Mouse (Mus musculus): ENCODE data around the gene Iqcf5.
"Not testable (repeated sequence)": the region's sequence is repeated elsewhere in the genome, so short reads cannot be mapped to it uniquely, and the experiment has no call there.

Gene Iqcf5

DNA sequence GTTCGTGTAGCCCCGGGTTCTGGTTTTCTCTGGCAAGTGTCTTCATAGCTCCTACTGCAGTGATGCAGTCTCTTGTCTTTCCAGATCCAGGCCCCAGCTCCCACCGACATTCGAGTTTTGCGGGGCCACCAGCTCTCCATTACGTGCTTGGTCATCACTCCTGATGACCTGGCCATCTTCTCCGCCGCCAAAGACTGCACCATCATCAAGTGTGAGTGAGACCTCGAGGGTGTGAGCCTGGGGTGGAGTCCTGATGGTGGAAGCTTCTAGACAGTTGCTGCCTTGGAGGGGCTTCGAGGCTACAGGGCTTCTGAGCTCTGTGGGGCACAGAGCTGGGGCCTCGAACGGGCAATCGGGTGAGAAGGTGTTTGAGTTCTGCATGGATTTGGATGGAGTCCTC, 32.7 kb upstream of the Iqcf5 start:
- DNase-seq (ENCODE audit: low spot score in 2 of 2), result no peak

DNA sequence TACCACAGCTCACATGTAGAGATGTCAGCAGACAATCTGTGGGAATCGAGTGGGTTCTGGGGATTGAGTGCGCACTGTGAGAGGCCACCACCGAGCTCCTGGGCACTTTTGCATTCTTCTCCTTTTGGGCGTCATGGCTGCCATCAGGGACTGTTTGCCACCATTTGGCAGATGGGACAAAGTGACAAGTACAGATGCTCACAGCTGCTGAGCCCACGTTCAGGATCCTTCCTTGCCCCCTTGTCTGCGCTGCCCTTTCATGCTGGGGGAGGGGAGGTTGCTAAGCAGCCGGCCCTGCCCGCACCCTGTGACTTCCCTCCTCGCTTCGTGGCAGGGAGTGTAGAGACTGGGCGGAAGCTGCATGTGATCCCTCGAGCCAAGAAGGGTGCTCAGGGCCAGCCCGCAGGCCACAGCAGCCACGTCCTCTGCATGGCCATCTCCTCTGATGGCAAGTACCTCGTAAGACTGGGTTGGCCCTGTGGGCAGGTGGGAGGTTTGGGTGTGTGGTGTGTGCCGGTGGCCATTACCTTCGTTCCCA, 31.7 kb upstream of the Iqcf5 start:
- DNase-seq (ENCODE audit: low spot score in 2 of 2), result no peak

DNA sequence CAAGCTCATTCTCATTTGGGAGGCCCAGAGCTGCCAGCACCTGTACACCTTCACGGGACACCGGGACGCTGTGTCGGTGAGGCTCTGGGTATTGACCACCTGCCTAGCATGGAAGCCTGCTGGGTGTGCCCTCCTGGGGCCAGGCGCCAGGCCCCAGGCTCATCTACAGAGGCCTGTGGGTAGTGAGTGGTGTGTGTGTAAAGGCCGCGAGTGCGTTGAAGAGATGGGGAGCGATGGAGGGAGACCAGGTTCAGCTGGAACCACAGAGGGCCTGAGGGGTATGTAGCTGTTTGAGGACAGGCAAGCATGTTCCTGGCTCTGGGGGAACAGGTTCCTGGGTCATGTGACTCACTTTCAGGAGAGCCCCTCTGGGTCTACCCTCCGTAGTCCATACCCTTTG, 31.2 kb upstream of the Iqcf5 start:
- DNase-seq (ENCODE audit: low spot score in 2 of 2), result no peak

DNA sequence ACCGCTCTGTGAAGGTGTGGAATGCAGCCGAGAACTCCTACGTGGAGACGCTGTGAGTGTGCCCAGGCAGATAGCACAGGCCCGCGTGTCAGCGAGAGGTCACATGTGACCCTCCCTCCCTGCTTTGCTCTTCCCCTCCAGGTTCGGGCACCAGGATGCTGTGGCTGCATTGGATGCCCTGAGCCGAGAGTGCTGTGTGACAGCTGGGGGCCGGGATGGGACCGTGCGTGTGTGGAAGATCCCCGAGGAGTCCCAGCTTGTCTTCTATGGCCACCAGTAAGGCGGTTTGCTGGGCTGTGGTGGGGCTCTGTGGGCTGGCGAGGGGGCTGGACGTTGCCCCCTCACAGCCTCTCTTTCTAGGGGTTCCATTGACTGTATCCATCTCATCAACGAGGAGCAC, 30.8 kb upstream of the Iqcf5 start:
- no peak for DNase-seq (ENCODE audit: low spot score in 2 of 2)

DNA sequence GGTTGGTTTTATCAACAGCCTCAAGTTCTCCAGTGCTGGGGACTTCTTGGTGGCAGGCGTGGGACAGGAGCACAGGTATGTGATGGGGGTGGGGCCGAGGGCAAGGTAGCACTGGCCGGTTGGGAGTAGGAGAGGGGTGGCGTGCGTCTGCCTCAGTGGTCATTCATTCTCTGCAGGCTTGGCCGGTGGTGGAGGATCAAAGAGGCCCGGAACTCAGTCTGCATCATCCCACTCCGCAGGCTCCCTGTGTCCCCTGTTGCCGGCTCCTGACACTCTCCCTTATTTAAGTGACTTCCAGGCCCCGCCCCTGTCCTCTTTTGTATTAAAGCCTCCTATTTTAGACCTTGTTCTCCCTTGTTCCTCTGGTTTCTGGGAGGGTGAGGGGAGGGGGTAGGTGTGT, 29.3 kb upstream of the Iqcf5 start:
- no peak for DNase-seq (ENCODE audit: low spot score in 2 of 2)

DNA sequence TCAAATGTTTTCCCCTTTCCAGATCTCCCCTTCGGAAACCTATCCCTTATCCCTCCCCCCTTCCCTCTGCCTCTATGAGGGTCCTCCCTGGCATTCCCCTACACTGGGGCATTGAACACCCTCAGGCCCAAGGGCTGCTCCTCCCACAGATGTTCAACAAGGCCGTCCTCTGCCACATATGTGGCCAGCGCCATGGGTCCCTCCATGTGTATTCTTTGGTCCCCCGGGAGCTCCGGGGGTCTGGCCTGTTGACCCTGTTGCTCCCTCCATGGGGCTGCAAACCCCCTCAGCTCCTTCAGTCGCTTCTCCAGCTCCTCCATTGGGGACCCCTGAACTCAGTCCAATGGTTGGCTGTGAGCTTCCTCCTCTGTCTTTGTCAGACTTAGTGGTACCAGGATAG, 26.8 kb upstream of the Iqcf5 start:
- not testable (repeated sequence) for DNase-seq (ENCODE audit: low spot score in 2 of 2)

DNA sequence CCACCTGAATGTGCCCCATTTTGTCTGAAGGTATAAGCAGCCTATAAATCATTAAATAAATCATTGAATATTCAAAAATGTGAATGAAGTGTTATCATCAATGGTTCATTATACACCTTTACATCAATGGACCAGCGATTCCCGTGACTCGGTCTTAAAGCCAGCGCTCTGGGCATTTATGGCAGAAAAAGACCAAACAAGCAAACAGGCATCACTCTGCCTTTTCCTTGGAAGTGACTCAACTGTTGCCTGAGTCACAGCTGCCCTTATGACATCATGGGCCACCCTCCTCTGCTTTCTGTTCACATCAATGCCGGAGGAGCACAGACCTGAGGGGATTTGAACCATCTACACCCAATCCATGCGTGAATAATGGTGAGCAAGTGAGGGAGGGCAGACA, 14.7 kb upstream of the Iqcf5 start, which contains the start of gene Iqcf1:
Iqcf1 (plus strand) TSS at position 301 of the 400 bp plus-strand sequence.
- no peak for DNase-seq (ENCODE audit: low spot score in 2 of 2)

DNA sequence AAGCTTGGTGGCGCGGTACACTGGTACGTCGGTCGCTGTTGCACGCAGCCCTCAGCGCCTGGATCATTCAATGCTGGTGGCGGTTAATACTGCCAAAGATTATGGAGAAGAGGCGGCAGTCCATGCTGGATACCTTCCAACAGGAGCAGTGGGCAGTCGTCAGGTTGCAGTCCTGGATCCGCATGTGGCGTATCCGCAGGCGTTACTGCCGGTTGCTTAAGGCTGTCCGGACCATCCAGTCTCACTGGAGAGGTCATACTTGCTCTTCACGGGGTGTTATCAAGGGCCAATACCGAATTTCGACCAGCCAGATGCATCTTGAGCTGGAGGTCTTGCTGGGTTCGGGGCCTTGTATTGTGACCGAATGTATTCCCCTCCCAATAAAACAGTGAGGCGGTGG, 12.5 kb upstream of the Iqcf5 start:
- DNase-seq (ENCODE audit: low spot score in 2 of 2), result no peak

DNA sequence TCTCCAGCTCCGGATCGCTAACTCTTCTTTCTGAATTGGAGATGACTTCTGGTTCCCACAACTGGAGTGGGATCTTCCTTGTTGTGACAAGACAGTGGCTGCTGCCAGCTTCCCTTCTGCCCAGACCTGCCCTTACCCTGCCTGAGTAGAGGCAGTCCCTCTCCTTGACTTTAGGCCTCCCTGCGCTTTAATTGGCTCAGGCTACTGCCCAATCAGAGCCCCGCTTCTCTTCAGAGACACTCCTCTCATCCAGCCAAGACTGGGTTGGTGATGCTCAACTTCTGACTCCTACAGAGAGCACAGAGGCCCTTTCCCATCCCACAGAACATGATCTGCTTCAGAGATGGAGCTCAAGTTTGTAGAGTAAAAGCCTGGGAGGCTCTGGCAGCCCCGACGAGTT, 10.1 kb upstream of the Iqcf5 start:
- DNase-seq (ENCODE audit: low spot score in 2 of 2), result no peak

DNA sequence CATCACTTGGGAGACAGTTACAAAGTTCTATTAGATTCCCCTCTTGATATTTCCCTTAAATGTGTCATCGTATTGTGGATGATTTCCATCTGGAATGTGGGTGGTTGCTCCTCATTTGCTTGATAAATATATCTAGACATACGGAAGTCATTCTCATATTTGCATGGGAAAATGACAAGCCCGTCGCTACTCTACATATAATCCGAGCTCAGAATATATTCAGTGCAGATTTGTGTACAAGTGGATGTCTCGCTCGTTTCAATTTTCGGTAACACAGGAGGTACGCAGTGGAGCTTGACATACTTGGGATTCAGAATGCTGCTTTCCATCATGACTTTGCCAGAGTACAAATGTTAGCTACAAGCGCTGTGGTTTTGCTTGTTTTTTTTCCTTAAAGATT, 5.0 kb upstream of the Iqcf5 start:
- no peak for DNase-seq (ENCODE audit: low spot score in 2 of 2)

DNA sequence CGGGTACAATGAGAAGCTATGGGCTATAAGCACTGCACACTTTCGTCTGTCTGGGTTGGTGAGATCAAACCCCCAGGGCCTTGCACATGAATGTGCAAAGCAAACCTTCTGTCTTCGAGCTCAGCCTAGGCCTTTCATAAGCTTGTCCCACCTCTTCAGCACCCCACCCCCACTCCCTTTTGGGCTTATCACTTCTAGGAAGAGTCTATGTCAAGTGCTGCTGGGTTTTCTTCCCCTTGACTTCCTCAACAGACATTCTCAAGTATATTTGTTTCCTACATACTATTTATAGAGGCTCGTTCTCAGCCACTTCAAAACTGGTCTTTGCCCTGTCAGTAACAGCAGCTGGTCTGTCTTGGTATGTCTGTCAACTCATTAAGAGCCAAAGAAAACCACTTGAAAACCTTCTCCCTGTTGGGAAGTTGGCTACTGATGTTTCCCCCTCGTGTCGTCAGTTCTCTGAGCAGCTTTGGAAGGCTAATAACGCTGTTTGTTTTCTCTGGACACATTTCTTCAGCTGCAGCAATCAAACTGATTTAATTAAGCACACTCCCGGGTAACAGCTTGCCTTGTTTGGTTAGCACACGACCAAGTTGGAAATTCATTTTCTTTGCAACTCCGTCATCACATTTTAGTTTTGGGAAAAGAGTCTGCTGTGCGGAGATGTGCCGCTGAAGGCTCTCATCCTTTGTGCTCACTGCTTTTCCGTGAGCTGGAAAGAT, 1.5 kb upstream of the Iqcf5 start:
- DNase-seq (ENCODE audit: low spot score in 2 of 2), result no peak

DNA sequence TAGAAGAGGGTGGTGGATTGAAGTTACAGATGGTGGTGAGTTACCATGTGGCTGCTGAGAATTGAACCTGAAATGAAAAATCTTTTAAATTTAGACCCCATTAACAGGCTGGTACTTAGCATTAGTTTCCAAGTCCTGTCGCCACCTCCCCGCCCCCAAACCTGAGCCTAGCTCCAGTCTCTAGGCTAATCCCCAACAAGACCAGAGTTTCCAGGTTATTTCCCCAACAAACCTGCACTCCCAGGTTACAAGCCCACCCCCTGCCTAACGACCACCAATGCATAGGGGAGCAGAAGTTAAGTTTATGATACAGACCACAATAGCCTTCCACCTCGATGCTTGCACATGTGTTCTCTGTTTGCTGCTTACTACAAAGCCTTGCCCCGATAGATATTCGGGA, 807 bp upstream of the Iqcf5 start:
- DNase-seq (ENCODE audit: low spot score in 2 of 2), result no peak

DNA sequence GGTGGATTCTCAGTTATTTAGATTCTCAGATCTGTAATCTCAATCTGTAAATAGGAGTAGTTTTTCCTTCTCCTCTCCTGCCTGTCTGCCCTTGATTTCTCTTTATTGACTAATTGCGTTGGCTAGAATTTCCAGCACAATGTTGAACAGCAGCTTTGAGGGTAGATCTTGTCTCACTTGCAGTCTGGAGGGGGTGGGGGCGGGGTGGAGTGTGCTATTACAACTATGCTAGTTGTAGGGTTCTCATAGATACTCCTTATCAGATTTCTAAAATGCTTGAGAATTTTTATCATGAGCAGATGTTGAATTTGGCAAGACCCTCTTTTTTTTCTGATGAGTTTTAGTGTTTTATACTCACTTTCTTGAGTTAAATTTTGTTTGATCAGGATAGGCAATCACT, 5.1 kb downstream of the Iqcf5 start:
- no peak for DNase-seq (ENCODE audit: low spot score in 2 of 2)

DNA sequence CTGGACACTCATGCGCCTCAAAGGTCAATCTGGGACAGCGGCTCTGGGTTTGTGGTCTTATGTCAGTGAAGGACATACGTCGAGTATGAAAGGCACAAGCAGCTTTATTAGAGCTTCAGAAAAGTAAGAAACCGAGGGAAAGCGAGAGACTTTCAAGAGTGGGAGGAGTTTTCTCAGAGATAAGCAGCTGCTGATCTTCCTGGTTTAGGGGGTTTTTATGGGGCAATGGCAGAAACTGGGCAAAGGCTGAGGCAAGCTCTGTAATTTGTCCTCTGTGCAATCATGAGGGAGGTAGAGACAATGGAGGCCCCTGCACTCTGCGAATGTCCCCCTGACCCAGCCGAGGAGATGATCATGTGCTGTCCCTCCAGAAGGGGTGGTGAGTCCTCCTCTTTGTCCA, 5.5 kb downstream of the Iqcf5 start:
- DNase-seq (ENCODE audit: low spot score in 2 of 2), result no peak

DNA sequence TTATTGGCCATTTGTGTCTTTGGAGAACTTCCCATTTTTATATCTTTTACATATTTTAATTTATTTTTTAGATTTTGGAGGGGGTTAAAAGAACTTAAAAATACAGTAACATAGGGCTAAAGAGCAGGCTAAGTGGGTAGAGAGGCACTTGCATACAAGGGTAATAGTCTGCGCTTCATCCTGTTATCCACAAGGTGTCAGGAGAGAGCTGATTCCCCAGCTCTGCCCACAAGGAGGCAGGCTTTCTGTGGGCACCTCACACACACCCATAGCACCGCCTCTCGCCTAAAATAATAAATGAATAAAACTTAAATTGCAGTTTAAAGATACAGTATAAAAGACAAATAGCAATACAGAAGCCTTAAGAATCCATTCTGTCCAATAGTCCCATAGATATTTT, 17.5 kb downstream of the Iqcf5 start:
- no peak for DNase-seq (ENCODE audit: low spot score in 2 of 2)

DNA sequence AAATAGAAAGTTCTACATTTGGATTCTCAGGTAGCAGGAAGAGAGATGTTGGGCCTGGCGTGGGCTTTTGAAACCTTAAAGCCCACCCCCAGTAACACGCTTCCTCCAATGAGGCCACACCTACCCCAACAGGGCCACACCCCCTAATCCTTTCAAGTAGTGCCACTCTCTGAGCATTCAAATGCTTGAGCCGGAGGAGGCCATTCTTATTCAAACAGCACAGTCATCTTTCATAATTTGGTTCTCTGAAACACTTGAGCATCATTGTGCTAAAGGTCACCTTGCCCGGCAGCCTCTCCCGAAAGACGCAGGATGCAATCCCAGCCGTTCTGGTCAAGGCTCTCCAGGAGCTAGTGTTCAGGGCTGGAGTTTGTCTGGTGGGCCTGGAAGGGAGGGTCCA, 19.9 kb downstream of the Iqcf5 start:
- no peak for DNase-seq (ENCODE audit: low spot score in 2 of 2)

DNA sequence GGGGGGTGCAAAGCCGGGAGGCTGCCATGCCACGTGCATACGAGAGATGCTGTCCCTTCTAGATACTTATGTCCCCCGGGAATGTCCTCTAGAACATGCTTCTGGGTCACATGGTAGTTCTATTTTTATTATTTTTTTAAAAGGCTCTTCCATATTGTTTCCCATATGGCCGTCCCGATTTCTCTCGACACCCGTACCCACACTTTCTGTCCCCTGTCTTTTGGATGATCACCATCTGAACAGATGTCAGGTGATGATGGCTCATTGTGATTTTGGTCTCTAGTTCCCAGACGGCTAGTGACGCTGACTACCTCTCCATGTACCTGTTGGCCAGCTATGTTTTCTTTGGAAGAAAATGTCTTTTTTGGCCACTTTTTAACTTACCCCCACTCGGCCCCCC, 20.6 kb downstream of the Iqcf5 start:
- DNase-seq (ENCODE audit: low spot score in 2 of 2), result no peak

DNA sequence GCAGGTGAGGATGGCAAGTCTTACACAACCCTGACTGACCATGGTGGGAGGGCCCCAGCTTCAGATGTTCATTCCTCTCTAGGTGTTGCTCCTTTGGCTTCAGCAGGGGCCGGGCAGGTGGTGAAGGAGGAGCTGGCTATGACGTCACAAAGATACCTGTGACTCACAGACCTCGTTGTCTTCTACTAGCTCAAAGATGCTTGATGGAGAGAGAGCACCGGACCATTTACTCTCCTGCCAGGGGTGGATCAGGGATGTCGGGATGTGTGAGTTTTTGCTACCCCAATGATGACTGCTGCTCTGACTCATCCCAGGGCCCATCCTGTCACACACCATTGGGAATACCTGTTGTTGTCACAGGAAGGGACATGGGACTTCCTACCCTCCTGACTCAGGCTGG, 47.2 kb downstream of the Iqcf5 start, which contains the start of gene Iqcf3:
Iqcf3 (minus strand) TSS at position 101 of the 400 bp plus-strand sequence.
- DNase-seq (ENCODE audit: low spot score in 2 of 2), result no peak

DNA sequence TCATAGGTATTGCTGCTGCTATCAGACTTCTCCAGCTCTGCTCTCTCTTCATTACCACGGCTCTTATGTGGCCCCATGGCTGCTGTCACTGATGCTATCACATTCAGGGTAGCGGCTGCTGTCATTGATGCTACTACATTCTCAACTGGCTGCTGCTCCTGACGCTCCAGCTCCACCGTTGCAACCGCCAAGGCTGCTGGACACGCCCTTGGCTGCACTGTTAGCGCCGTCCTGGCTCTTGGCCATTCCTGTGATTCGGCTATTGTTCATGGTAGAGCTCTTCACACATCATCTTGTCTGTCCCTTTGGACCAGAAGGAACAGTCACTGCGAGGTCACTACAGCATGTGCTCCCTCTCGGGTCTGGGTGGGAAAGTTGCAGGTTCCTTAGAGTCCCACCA, 47.9 kb downstream of the Iqcf5 start:
- no peak for DNase-seq (ENCODE audit: low spot score in 2 of 2)

DNA sequence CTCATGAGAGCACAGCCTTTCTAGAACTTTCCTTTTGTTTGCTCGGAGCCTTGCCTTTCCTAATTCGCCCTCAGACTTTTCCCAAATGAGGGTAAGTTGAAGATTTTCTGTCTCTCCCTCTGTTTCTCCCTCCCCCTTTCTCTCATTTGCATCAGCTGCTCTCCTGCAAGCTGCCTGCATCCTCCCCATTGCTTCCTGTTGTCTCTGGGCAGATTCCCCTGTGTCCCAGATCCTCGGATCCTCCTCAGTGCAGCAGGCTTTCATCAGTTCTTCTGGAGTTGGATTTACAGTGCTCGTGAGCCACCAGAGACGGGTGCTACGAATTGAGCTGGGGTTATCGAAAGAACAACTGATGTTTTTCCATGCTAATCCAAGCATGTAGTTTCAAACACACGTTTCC, 49.7 kb downstream of the Iqcf5 start:
- no peak for DNase-seq (ENCODE audit: low spot score in 2 of 2)

Measured in urinary bladder, postnatal 36 days (tissue).